11 mouse cellular contexts compared by ENCODE assay signal in genomic region chr1:135466935-135467334, GRCm38 (mm10). TPM values are rescaled to one million over a fixed set of nuclear protein-coding genes. Genes with fewer than 3 reads are reported as not detected.
DNase-seq lines count a peak whose midpoint lies in the region; ATAC-seq lines count a peak whose summit lies in the region.
"Had no signal": no experiment of that assay in that cellular context is flagged by ENCODE, and none has a peak within 500 bp of the region (broad histone marks: within the 10 kb centered on the region; RNA-seq: fewer than 3 reads in every experiment).

No protein-coding gene starts in this region.

- no peaks in the 10 kb centered on the region for H3K27me3 ChIP-seq in heart, embryonic 13.5 days (replicated peaks)
- no peaks in the 10 kb centered on the region for H3K27me3 ChIP-seq in stomach, embryonic 15.5 days (replicated peaks)
- H3K27me3 ChIP-seq: megakaryocyte, embryonic 14.5 days; neural tube, embryonic 13.5 days had no signal

- H3K9me3 ChIP-seq in heart, embryonic 13.5 days, result no peaks in the 10 kb centered on the region
- no peaks in the 10 kb centered on the region for H3K9me3 ChIP-seq in stomach, embryonic 15.5 days
- H3K9me3 ChIP-seq: megakaryocyte, embryonic 14.5 days; neural tube, embryonic 13.5 days had no signal

- H3K9ac ChIP-seq in heart, embryonic 13.5 days, result no peak overlapping the region
- no peak overlapping the region for H3K9ac ChIP-seq in stomach, embryonic 15.5 days
- H3K9ac ChIP-seq: neural tube, embryonic 13.5 days had no signal

- H3K4me3 ChIP-seq in heart, embryonic 13.5 days, result no peak overlapping the region
- H3K4me3 ChIP-seq in stomach, embryonic 15.5 days (replicated peaks), result no peak overlapping the region
- H3K4me3 ChIP-seq: neural tube, embryonic 13.5 days had no signal

- 42% methylated on average over 3 of the region's 3 CpGs for WGBS in heart, embryonic 13.5 days
- WGBS in stomach, embryonic 15.5 days, result 64% methylated on average over 3 of the region's 3 CpGs

- DNase-seq in lung, postnatal 36 days, result peak; percentile 46
- no peak for DNase-seq in lung, postnatal 4 days
- DNase-seq in R1 (ENCODE audit: low read depth, low spot score), result peak; percentile 85
- no peak for DNase-seq in cerebellum, adult 11 months
- no peak for DNase-seq in right cerebral cortex, postnatal 4 days
- DNase-seq: cerebellum, adult 8-10 months; kidney, postnatal 4 days had no signal

- H3K36me3 ChIP-seq in heart, embryonic 13.5 days, result peaks cover 100% of the 10 kb centered on the region
- peaks cover 26% of the 10 kb centered on the region for H3K36me3 ChIP-seq in stomach, embryonic 15.5 days

- peaks cover 12% of the 10 kb centered on the region for H3K4me1 ChIP-seq in heart, embryonic 13.5 days
- peaks cover 11% of the 10 kb centered on the region for H3K4me1 ChIP-seq in stomach, embryonic 15.5 days
- H3K4me1 ChIP-seq: neural tube, embryonic 13.5 days had no signal

- H3K4me2 ChIP-seq in heart, embryonic 13.5 days, result no peak overlapping the region
- H3K4me2 ChIP-seq in stomach, embryonic 15.5 days, result no peak overlapping the region
- H3K4me2 ChIP-seq: neural tube, embryonic 13.5 days had no signal

- peak; percentile 29; the same call in 1 of the 2 replicates for ATAC-seq in heart, embryonic 13.5 days (ENCODE audit: extremely low read depth, insufficient number of reproducible peaks, low FRiP score, low TSS enrichment)
- peak; percentile 67; the same call in 1 of the 2 replicates for ATAC-seq in stomach, embryonic 15.5 days (ENCODE audit: insufficient read depth, low FRiP score, low read depth)

- no peak overlapping the region for H3K27ac ChIP-seq in heart, embryonic 13.5 days (replicated peaks)
- H3K27ac ChIP-seq in stomach, embryonic 15.5 days, result no peak overlapping the region
- H3K27ac ChIP-seq: neural tube, embryonic 13.5 days had no signal

RNA-seq across cellular contexts. Expression of gene Ipo9, which starts 36.6 kb away (rescaled TPM):
- 76.6 and 80.2 TPM in 2 replicates for polyA plus RNA-seq in heart, embryonic 13.5 days (2015; fragmentation: Nextera tagmentation; extraction: Ambion mirVana)
- 88.7 and 96.5 TPM in 2 replicates for polyA plus RNA-seq in stomach, embryonic 15.5 days (2015; fragmentation: Nextera tagmentation; extraction: Ambion mirVana)

Comparison
In these comparisons a context has a peak if more than half of its experiments do, and no peak if none do; other contexts are left out.
1. DNase-seq: peak in lung, postnatal 36 days (single experiment) and R1 (single experiment); none in lung, postnatal 4 days (0 of 2), cerebellum, adult 11 months (single experiment) and right cerebral cortex, postnatal 4 days (single experiment).